Mouse (Mus musculus) brain, embryonic 18.5 days (tissue): ENCODE data around the gene Col7a1.

ENCODE experiments used
- DNase-seq: peaks from one replicate; pipeline ENCODE4 v3.0.0-alpha.2; 2012; ENCODE audit warnings: low read depth, low spot score

Col7a1 gene

DNA sequence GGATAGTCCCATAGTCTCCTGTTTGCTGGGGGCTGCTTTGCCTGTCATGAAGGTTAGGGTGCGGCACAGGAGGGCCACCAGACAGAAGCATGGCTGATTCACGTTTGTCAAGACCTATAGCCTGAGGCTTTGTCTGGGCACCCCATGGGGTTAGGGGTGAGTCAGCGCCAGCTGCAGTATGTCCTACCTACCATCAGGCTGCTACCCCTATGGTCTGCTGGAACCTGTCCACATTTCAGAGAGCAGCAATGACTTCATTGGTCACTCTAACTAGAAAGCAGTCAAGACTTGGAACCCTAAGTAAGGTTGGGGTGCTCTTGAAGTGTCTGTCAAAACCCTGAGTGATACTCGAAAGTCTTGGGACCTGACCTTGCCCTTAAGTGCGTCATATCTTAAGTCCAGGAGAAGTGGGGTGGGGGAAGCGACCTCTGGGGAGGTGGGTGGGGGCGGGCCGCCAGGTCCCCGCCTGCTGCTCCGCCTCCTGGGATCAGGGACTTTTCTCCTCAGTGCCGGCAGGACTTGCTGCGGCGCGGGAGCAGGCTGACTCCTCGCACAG, at the start of gene Col7a1:
Gene Col7a1, plus strand, starts transcription at position 506 of the 556 bp plus-strand sequence.
- DNase-seq, result no peak

DNA sequence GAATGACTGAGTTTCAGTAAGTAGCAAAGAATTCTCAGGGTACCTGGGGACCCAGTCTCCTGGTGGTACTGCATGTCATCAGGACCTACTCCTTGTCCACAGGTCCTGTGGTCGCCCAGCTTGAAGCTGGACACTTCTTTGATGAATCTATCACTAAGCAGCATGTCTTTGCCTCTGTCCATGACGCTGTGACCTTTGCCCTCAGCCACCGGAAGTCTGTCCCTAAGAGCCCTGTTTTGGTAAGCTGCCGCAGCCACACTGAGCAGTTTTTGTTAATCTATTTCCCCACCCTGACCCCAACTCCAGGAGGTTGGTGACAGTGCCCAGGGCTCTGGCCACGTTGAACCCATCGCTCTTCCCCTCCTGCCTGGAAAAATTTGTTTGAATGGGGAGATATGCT, 41.1 kb upstream of the Col7a1 start:
- no peak for DNase-seq

- DNase-seq, result no peak
Measured at GRCm38 (mm10) chr9:108913161-108913560, 40.2 kb upstream of the Col7a1 start.

- DNase-seq, result no peak
Measured at GRCm38 (mm10) chr9:108913621-108914020, 39.8 kb upstream of the Col7a1 start.

DNA sequence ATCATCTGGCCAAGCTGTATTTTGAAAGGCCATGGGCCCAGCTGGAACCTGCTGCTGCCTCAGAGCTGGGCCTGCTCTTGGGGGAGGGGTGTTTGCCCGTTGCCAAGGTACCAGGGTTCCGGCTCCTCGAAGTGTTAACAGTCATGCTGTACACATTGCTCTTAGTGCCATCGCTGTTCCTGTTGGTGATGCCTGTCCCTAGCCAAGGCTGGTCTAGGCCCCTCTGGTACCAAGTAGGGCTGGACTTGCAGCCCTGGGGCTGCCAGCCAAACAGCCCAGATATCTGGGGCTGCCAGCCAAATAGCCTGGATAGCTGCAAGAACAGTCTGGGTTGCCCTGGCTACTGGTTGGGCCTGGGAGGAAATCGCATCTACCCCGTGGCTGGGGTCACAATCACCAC, 38.9 kb upstream of the Col7a1 start, which contains the start of gene Tmem89:
Gene Tmem89, plus strand, starts transcription at position 129 of the 400 bp plus-strand sequence.
- DNase-seq, result peak; percentile 37

- no peak for DNase-seq
Measured at GRCm38 (mm10) chr9:108925897-108926296, 27.5 kb upstream of the Col7a1 start.

GRCm38 (mm10) chr9:108928424-108928823, 25.0 kb upstream of the Col7a1 start:
- DNase-seq, result no peak

- DNase-seq, result no peak
Measured at GRCm38 (mm10) chr9:108935991-108936390, 17.4 kb upstream of the Col7a1 start.

- peak; percentile 90 for DNase-seq
Measured at GRCm38 (mm10) chr9:108936418-108937364, 16.7 kb upstream of the Col7a1 start, which contains the start of gene Uqcrc1. TSS of gene Uqcrc1 (plus strand) at chr9:108936633.

- no peak for DNase-seq
Measured at GRCm38 (mm10) chr9:108945111-108945510, 8.3 kb upstream of the Col7a1 start.

DNA sequence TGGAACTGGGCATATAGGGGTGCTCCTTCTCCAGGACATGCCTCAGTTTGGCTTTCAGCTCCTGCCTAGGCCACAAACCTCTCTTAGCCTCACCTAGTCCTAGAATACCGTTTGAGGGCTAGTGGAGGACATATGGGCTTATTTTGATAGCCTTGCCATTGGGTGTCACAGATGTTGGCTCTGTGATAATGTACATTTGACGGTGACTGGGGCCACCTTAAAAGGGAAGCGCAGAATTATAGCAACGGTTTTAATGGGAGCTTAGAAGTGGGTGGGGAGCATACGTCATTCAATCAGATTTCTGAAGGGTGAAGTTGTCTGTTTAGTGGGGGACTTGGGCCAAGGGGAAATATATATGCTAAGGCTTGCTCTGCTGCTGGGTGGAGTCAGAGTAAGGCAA, 7.8 kb upstream of the Col7a1 start:
- no peak for DNase-seq

DNA sequence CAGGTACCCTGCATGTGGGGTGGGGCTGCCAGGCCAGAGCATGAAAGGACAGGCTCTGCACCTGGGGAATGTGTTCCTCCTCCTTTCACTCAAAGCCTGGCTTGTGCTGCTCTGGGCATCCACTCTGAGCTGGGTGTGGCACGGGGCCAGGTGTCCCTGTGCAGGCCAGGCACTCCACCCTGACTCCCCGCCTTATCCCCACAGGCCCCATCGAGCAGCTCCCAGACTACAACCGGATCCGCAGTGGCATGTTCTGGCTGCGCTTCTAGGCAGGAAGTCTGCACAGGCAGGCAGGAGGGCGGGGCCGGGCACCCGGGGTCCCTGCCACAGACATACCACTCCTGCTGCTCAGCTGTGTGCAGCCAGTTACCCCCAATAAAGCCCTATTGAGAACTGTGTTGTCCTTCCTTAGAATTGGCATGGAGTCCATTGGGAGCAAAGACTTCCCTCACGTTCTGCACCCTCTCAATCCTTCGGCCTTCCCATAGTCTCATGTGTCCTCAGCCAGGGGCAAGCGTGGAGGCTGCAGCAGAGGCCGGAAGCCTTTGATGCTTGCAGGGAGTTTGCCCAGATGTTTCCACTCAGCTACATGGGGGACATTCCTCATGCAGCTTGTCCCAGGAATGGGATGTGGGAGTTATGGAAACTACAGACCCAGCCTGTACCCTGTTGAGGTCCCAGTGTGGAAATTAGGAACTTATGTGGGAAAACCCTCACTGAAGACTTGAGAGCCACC, 4.0 kb upstream of the Col7a1 start:
- no peak for DNase-seq

DNA sequence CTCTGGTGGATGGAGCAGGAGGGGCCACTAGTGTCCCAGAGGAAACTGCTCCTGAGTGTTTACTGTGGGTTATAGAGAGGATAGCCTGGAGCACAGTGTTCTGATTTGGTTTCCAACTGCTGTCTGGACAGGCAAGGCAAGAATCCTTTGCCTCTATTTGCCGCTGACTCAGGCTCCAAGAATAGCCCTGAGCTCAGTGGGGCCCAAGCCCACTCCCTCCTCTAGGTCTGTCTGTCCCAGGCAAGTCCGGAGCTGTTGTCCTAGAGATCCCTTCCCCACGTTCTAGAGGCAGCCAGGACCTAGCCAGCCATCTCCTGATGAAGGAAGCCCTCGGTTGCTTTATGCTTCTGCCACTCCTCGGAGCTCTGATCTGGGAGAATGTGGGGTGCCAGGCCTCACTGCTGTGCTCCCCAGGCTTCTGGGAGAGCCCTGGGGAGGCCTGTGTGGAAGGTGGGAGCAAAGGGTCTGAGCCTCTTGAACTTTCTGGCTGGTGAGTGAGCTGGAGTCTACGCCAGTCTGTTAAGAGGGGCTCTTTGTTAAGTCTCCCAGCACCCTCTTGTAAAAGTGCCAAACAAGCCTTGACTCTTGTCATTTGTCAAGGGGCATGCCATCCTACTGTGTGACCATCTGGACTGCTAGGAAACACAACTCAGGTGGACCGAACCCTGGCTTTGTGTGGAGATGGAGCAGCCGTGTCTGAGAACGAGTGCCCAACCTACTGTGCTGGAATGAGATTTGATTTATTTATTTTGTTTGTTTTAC, 3.2 kb upstream of the Col7a1 start:
- DNase-seq, result no peak

DNA sequence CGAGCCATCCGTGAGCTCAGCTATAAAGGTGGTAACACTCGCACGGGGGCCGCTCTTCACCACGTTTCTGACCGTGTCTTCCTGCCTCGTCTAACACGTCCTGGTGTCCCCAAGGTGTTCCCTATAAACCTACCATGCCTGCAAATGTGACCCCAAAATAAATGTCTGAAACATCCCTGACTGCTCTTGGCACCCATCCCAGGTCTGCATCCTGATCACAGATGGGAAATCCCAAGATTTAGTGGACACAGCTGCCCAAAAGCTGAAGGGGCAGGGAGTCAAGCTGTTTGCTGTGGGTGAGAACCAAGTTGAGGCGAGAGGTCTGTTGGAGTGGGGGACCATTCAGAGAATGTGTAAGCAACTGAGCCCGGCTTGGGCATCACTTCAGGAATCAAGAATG, 1.9 kb downstream of the Col7a1 start:
- no peak for DNase-seq

DNA sequence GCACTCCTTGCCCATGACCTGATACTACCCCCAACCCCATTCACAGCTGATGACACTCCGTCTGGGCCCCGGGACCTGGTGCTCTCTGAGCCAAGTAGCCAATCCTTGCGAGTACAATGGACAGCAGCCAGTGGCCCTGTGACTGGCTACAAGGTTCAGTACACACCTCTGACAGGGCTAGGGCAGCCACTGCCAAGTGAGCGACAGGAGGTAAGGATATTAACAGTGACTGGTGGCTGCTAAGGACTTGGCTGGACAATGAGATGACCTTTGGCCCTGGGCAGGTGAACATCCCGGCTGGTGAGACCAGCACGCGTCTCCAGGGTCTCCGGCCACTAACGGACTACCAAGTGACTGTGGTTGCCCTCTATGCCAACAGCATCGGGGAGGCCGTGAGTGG, 2.5 kb downstream of the Col7a1 start:
- no peak for DNase-seq

DNA sequence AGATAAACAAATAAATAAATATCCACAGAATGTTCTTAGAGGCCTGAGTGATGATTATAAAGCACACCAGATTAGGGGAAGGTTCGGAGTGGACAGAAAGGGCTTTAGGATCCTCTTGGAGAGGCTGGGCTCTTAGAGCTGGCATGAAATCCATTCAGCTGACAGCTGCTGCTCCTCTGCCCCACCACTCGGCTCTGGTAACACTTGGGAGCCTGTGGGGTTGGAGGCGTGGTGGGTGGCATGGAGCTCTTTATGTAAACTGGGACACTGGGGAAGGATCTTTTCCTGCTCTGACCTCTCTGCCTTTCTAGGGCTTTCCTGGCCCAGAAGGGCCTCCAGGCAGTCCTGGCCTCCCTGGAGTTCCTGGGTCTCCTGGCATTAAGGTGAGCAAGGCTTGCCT, 10.2 kb downstream of the Col7a1 start:
- no peak for DNase-seq

- no peak for DNase-seq
Measured at GRCm38 (mm10) chr9:108964338-108964737, 11.0 kb downstream of the Col7a1 start.

DNA sequence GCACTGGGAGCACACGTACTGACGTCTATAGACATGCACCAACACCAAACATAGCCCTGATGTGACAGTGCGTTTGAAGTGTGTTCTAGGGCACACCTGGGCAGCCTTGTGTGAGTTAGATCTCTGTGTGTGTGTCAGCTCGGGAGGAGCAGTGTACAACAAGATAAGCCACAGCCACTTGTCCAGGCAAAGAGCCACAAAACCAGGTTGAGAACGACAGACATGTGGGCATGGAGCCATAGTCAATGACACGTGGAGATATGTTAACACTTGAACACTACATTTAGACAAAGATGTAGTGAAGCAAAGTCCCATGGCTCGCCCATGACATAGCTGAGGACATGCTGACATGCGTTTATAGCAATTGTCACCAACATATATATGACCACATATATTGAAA, 17.2 kb downstream of the Col7a1 start:
- DNase-seq, result no peak

GRCm38 (mm10) chr9:108976483-108976882, 23.1 kb downstream of the Col7a1 start:
- DNase-seq, result no peak

DNA sequence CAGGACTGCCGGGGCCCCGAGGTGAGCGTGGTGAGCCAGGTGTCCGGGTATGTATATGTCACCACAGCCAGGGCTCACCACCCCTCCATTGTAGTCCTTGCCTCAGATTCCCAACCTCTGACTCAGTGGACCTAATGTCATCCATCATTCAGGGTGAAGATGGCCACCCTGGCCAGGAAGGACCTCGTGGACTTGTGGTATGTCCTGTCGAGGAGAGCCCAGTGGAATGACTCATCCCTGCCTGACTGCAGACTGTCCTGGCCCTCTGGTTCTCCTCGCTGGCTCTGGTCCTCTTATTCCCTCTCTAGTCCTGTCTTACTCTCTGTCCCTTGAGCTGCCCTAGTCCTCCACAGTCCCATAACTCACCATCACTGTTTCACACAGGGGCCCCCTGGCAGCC, 24.6 kb downstream of the Col7a1 start:
- no peak for DNase-seq

DNA sequence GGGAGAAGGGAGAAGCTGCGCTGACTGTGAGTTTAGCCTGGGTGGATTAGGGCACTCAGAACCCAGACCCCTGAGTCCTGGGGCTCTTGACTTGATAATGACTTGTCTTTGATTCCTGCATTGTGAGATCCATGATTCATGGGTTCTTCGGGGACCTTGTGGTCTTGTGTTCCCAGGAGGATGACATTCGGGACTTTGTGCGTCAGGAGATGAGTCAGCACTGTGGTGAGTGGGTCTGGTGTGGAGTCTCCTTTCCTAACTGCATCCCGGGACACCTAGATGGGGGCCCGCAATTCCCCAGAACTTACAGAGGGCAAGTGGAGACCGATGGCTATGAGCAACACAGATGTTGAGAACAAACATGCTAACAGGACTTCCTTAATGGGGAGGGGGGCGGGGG, 29.1 kb downstream of the Col7a1 start:
- no peak for DNase-seq

DNA sequence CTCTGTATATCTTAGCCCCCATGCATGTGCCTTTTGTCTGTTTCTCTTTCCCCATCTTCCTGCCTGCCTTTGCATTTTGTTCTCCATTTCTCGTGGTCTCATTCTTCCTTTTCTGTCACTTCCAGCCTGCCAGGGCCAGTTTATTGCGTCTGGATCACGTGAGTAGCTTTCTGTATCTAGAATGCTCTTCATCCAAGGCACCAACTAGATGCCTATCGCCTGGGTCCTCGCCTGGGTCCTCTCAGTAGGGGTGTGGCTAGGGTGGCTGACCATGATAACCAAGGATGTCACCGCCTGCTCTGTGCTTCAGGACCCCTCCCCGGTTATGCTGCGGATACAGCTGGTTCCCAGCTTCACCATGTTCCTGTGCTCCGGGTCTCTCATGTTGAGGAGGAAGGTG, 29.8 kb downstream of the Col7a1 start:
- DNase-seq, result no peak
